Mouse (Mus musculus): ENCODE measurements at regions not wholly inside any gene's neighbourhood (a gene's known extent, or its start where the extent isn't known, plus 50 kb on each side); places are given as distances from the start of the nearest gene placed in this dataset.

DNA sequence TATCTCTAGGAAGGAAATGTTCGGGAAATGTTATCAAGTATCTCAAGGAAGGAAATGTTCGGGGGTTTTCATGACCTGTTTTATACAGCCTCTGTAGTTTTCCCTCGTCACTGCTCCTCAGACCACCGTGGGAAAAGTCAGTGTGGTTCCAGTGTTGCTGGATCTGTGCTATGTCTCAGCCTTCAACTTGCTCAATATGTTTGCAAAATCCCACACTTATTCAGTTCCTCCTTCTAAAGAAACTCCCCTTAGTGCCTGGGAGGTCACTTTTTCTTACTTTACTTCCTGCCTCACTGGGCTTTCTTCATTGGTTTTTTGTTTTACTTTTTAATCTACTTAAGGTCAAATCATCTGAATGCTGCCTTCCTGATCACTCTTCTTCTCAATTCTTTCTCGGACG lies 150.8 kb upstream of the Btg1 start:
- Histone ChIP-seq H3K4me1 (no peaks in the 10 kb centered on the region), H3K9ac (no peak overlapping the region), H3K4me2 (replicated peaks) (no peak overlapping the region), H3K36me3 (no peaks in the 10 kb centered on the region), H3K4me3 (no peak overlapping the region), H3K27ac (no peak overlapping the region), H3K9me3 (replicated peaks) (no peaks in the 10 kb centered on the region), H3K27me3 (no peaks in the 10 kb centered on the region)
- 87% methylated on average over 6 of the region's 6 CpGs for WGBS
- no peak for ATAC-seq (ENCODE audit: low FRiP score)

DNA sequence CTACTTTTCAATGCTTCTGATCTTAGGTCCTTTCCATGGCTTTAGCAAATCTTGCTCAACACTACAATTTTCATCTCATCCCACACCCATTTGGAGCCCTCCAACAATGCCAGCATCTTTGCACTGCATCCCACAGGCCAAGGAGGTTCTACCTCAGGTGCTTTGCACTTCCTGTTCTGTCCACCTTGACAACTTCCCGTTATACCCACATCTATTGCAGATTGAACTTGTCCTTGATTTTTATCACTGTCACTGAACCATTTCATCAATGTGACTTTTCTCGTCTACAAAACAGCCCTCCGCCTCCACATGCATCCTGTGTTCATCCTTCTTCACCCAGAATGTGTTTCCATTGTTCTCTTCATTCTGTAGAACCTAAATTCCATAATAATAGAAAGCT lies 150.0 kb upstream of the Btg1 start:
- Histone ChIP-seq H3K4me1 (no peaks in the 10 kb centered on the region), H3K9me3 (replicated peaks) (no peaks in the 10 kb centered on the region), H3K4me3 (no peak overlapping the region), H3K36me3 (no peaks in the 10 kb centered on the region), H3K27me3 (no peaks in the 10 kb centered on the region), H3K4me2 (replicated peaks) (no peak overlapping the region), H3K9ac (no peak overlapping the region), H3K27ac (no peak overlapping the region)
- no peak for ATAC-seq (ENCODE audit: low FRiP score)
- 86% methylated on average over 3 of the region's 3 CpGs for WGBS

DNA sequence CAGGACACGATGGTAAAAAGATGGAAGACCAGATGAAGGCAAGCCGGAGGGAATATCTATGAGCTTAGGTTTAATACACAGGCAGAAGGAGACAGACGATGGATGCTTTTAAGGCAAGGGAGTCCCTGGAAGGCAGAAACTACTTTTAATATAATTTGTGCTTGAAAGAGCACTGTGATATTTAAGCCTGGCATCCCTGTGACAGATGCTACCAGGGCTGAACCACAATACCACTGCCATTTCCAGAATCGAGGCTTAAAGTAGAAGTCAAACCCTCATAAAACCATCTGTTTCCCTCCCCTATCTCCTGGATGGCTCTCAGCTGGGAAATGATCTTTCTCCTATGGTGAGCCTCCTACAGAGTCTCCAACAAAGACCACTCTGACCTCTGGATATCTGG lies 149.1 kb upstream of the Btg1 start:
- no peak for ATAC-seq (ENCODE audit: low FRiP score)
- H3K27ac ChIP-seq = no peak overlapping the region
- 84% methylated on average over 4 of the region's 4 CpGs for WGBS

DNA sequence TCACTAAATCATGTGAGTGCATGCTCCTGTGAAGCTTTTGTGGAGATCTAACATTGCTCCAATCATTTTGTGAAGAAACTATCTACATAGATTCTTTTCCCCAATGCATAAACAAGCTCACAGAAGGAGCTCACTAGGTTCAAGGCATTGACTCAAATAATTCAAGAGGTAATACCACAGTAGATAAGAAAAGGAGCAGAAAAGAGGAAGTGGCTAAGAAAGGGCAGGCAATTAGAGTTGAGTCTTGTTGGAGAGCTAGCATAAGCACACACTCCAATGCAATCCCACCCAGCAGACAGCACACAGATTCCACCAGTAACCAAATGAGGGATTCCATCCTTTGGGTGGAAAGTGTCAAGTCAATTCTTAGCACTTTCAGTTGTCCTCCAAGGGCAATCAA lies 145.3 kb upstream of the Btg1 start:
- no peaks in the 10 kb centered on the region for H3K9me3 ChIP-seq (replicated peaks)
- H3K27ac ChIP-seq = no peak overlapping the region
- H3K36me3 ChIP-seq = no peaks in the 10 kb centered on the region
- no peak overlapping the region for H3K4me3 ChIP-seq
- no peaks in the 10 kb centered on the region for H3K27me3 ChIP-seq
- no peak overlapping the region for H3K9ac ChIP-seq
- H3K4me1 ChIP-seq = no peaks in the 10 kb centered on the region
- no peak for ATAC-seq (ENCODE audit: low FRiP score)
- no peak overlapping the region for H3K4me2 ChIP-seq (replicated peaks)

More for the DNA sequence above, 149.1 kb upstream of the Btg1 start:
- Histone ChIP-seq H3K4me1 (no peaks in the 10 kb centered on the region), H3K36me3 (no peaks in the 10 kb centered on the region), H3K4me2 (replicated peaks) (no peak overlapping the region), H3K9ac (no peak overlapping the region), H3K9me3 (replicated peaks) (no peaks in the 10 kb centered on the region), H3K4me3 (no peak overlapping the region), H3K27me3 (no peaks in the 10 kb centered on the region)

DNA sequence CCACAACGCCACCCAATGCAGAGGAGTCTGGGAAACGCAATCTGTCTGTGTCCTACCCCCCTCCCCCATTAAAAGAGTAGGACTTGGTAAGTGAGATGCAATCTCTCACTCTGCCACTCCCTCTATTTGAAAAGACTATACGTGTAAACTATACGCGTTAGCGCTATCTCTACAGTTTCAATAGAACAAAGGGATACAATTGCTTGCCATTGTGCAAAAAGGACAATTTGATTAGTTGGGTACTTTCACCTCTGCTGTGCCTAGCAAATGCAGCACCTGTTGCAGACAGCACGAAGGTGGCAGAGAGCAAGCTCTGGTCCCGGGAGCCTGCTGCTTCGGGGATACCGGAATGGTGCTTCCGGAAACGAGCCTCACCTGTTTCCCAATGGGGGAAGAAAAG lies 137.5 kb upstream of the Btg1 start:
- no peak for ATAC-seq (ENCODE audit: low FRiP score)
- H3K27ac ChIP-seq = no peak overlapping the region
- peaks cover 14% of the 10 kb centered on the region; the same call in 1 of the 2 replicates for H3K4me1 ChIP-seq
- 71% methylated on average over 12 of the region's 12 CpGs for WGBS
- H3K9ac ChIP-seq = no peak overlapping the region
- H3K4me2 ChIP-seq (replicated peaks) = no peak overlapping the region
- H3K27me3 ChIP-seq = no peaks in the 10 kb centered on the region
- no peaks in the 10 kb centered on the region for H3K9me3 ChIP-seq (replicated peaks)
- H3K4me3 ChIP-seq = no peak overlapping the region
- no peaks in the 10 kb centered on the region for H3K36me3 ChIP-seq

DNA sequence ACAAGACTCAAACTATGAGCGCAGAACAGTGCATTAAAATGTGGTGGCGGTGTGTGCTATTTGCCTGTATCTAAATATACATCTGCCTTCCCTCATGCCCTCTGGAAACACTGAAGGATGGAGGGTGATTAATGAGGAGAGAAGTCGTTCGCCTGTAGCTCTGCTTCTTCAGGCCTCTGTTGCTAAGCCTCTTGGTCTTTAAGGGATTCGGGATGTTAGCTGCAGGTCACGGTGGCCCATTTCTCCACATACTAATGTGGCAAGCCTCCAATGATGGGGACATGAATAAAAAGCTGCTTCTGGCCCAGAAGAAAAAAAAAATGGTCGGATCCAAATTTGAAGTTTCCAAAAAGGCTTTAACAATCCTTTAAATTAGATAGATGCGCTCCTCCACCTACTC lies 137.0 kb upstream of the Btg1 start:
- Histone ChIP-seq H3K9me3 (replicated peaks) (no peaks in the 10 kb centered on the region), H3K4me3 (no peak overlapping the region), H3K4me1 (peaks cover 14% of the 10 kb centered on the region; the same call in 1 of the 2 replicates), H3K27ac (no peak overlapping the region), H3K9ac (no peak overlapping the region), H3K4me2 (replicated peaks) (no peak overlapping the region), H3K36me3 (no peaks in the 10 kb centered on the region), H3K27me3 (no peaks in the 10 kb centered on the region)
- WGBS = 71% methylated on average over 8 of the region's 8 CpGs
- ATAC-seq (ENCODE audit: low FRiP score) = no peak

DNA sequence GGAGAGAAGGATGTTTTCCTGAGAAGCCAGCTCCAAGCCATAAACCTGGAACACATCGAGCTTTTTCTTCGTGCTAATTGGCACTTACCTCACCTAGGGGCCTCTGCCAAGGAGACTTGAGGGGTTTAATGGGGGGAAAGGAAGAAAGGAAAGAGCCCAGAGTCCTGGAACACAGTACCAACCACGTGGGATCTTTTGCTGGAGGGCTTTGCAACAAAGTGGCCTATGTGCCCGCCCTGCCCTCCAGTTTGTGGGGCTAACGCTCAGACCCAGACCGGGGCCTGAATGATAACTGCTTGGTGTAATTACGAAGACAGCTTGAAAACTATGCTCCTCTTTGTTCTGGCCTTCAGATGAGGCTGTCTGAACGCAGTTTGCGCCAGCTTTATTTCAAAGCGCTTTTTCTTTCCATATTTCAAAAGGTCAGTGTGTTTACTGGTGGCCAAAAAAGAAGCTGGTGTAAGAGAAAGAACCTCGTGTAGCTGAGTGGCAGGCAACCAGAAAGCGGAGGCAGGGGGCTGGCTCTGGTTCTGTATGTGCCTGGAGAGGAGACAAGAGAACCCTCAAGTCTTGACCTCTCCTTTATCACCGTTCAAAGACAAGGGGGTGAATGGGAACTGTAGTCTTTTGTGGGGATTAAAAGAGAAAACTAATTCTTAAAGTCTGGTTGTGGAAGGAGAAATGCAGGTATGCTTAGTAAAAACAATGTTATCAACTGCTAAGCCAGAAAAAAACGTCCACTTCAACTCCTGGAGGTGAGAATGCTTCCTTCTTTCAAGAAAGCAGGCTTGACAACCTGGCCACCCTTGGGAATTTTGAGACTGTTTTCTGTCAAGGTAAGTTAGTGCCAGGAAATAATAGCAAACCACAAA lies 136.1 kb upstream of the Btg1 start:
- Histone ChIP-seq H3K36me3 (no peaks in the 10 kb centered on the region), H3K4me3 (no peak overlapping the region), H3K9ac (no peak overlapping the region), H3K4me2 (replicated peaks) (no peak overlapping the region), H3K4me1 (peaks cover 14% of the 10 kb centered on the region; the same call in 1 of the 2 replicates), H3K27ac (no peak overlapping the region), H3K27me3 (no peaks in the 10 kb centered on the region), H3K9me3 (replicated peaks) (no peaks in the 10 kb centered on the region)
- ATAC-seq (ENCODE audit: low FRiP score) = peak; percentile 48; the same call in 1 of the 2 replicates
- WGBS = 37% methylated on average over 14 of the region's 14 CpGs

DNA sequence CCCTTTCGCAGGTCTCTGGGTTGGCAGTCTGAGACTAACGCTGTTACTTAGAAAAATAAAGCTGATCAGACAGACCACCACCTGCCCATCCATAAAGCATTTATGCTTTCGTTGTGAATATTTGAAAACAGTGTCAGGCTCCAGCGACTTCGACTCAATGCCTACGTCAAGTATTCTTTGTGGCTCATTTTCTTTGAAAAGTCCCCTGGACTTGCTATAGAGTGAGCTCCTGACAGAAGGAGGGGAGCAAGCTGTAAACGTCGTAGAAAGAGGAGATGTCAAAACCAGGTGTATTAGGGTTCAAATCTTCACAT lies 135.5 kb upstream of the Btg1 start:
- Histone ChIP-seq H3K9ac (no peak overlapping the region), H3K27ac (no peak overlapping the region), H3K36me3 (no peaks in the 10 kb centered on the region), H3K27me3 (no peaks in the 10 kb centered on the region), H3K4me3 (no peak overlapping the region), H3K4me2 (replicated peaks) (no peak overlapping the region), H3K9me3 (replicated peaks) (no peaks in the 10 kb centered on the region), H3K4me1 (peaks cover 14% of the 10 kb centered on the region; the same call in 1 of the 2 replicates)
- whole genome bisulfite sequencing = 71% methylated on average over 8 of the region's 8 CpGs
- ATAC-seq (ENCODE audit: low FRiP score) = no peak

DNA sequence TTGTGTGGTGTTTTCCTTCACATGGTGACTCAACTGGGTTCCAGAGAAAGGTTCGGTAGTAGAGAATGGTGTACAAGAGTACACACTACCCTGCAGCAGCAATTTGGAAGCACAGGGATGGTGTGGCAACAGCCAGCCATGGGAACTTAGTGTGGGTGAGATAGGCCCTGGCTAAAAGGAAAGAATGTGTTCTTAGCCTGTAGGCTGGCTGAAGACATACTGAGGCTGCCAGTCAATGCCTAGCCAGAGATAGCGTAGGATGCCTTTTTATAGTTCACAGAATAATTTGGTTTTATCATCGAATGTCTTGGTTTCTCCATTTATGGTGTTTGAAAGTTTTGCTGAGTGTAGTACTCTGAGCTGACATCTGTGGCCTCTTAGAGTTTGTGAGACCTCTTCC lies 130.1 kb upstream of the Btg1 start:
- H3K4me1 ChIP-seq = no peaks in the 10 kb centered on the region
- no peak overlapping the region for H3K4me2 ChIP-seq (replicated peaks)
- H3K27ac ChIP-seq = no peak overlapping the region
- no peaks in the 10 kb centered on the region for H3K27me3 ChIP-seq
- H3K9ac ChIP-seq = no peak overlapping the region
- no peaks in the 10 kb centered on the region for H3K36me3 ChIP-seq
- no peak for ATAC-seq (ENCODE audit: low FRiP score)
- no peaks in the 10 kb centered on the region for H3K9me3 ChIP-seq (replicated peaks)
- H3K4me3 ChIP-seq = no peak overlapping the region
- WGBS = 91% methylated on average over 3 of the region's 3 CpGs

DNA sequence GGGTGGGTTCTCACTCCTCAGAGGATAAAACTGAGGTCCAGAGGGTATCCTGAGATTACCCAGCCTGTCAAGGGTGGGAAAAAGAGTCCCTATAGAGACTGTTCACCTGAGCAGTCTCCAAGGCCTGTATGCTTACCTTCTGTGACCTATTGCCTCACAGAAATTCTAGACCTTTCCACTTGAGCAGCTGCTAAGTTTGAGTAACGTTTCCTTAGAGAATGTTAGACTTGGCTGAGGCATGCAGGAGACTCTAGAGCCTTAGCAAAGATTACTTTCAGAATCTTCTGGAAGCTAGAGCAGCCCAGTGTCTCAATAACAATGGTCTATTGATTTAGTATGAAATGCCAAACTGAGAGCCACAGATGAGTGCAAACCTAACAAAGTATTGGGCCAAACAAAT lies 123.1 kb upstream of the Btg1 start:
- Histone ChIP-seq H3K4me1 (no peaks in the 10 kb centered on the region), H3K36me3 (no peaks in the 10 kb centered on the region), H3K4me3 (no peak overlapping the region), H3K9me3 (replicated peaks) (no peaks in the 10 kb centered on the region), H3K9ac (no peak overlapping the region), H3K27me3 (no peaks in the 10 kb centered on the region), H3K4me2 (replicated peaks) (no peak overlapping the region), H3K27ac (no peak overlapping the region)
- WGBS = 42% methylated on average over 1 of the region's 1 CpGs
- ATAC-seq (ENCODE audit: low FRiP score) = no peak

DNA sequence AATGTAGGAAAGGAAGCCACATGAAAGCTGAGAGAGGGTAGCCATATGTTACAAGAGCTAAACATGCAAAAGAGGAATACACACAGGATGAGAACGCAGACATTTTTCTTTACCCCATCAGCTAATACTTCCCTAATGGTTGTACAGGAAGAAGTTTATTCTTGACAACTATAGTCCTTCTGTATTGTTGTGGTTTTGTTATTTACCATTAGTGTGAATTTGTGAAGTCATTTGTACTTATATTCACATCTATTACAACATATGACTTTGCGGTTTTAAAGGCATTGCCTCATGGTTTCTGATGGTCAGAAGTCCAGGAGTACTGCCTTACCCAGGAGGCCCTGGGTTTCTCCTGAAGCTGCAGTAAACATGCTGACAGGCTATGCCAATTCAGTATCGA lies 120.1 kb upstream of the Btg1 start:
- Histone ChIP-seq H3K4me2 (replicated peaks) (no peak overlapping the region), H3K27ac (no peak overlapping the region), H3K36me3 (no peaks in the 10 kb centered on the region), H3K4me1 (no peaks in the 10 kb centered on the region), H3K9me3 (replicated peaks) (no peaks in the 10 kb centered on the region), H3K27me3 (no peaks in the 10 kb centered on the region), H3K4me3 (no peak overlapping the region), H3K9ac (no peak overlapping the region)
- 92% methylated on average over 3 of the region's 3 CpGs for WGBS
- no peak for ATAC-seq (ENCODE audit: low FRiP score)

DNA sequence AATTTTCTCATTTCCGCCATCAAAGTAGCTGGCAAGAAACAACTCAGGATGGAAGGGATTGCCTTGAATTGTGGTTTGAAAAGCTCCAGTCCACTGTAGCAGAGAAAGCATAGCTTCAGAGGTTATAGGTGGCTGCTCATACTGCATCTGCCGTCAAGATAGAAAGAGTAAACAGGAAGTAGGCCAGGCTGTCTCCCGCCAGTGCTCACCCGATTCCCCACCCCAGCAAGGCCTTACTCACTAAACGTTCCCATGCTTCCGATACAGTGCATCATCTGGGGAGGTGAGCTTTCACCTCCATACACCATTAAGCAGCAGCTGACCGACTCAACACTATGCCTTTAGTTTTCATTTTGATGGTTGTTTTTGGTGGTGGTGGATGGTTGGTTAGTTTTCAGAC lies 119.3 kb upstream of the Btg1 start:
- H3K9ac ChIP-seq = no peak overlapping the region
- H3K4me3 ChIP-seq = no peak overlapping the region
- H3K4me2 ChIP-seq (replicated peaks) = no peak overlapping the region
- H3K9me3 ChIP-seq (replicated peaks) = no peaks in the 10 kb centered on the region
- no peaks in the 10 kb centered on the region for H3K4me1 ChIP-seq
- WGBS = 89% methylated on average over 7 of the region's 7 CpGs
- H3K36me3 ChIP-seq = no peaks in the 10 kb centered on the region
- no peak overlapping the region for H3K27ac ChIP-seq
- no peaks in the 10 kb centered on the region for H3K27me3 ChIP-seq
- ATAC-seq (ENCODE audit: low FRiP score) = no peak

DNA sequence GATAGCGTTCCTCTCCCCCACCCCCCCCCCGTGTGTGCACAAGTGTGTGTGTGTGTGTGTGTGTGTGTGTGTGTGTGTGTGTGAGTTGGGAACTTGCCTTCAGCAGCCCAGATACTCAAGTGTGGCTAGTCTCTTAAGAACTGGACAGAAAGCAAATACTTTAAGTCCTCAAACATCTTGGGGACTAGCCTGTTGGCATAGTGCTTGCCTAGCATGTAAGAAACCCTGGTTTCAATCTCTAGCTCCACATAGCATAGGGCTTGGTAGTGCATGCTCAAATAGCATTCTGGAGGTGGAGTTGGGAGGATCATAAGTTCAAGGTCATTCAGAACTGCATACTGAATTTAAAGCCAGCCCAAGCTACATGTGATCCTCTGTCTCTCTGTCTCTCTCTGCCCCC lies 117.5 kb upstream of the Btg1 start:
- no peak overlapping the region for H3K27ac ChIP-seq
- ATAC-seq (ENCODE audit: low FRiP score) = no peak
- 93% methylated on average over 2 of the region's 2 CpGs for WGBS
- no peaks in the 10 kb centered on the region for H3K4me1 ChIP-seq
- H3K36me3 ChIP-seq = no peaks in the 10 kb centered on the region
- H3K4me2 ChIP-seq (replicated peaks) = no peak overlapping the region
- no peak overlapping the region for H3K9ac ChIP-seq
- no peaks in the 10 kb centered on the region for H3K9me3 ChIP-seq (replicated peaks)
- H3K4me3 ChIP-seq = no peak overlapping the region
- no peaks in the 10 kb centered on the region for H3K27me3 ChIP-seq

Measured in hindbrain, embryonic 12.5 days (tissue).